Mouse (Mus musculus) stomach, embryonic 14.5 days (tissue): ENCODE data around the gene Zfp385c. TPM values are rescaled to one million over a fixed set of nuclear protein-coding genes. Genes with fewer than 3 reads are reported as not detected.
A peak's percentile ranks its signal among the peaks of the same experiment; 100 is the strongest.

ENCODE experiments used
- ATAC-seq: fragments of 200-750 bp; cut with Nextera tagmentation; 2 replicates; pipeline ENCODE4 v1.8.0; 2017; ENCODE audit warnings: low read depth, moderate TSS enrichment; ENCODE audit not compliant: insufficient number of reproducible peaks, insufficient read depth, low FRiP score
- H3K27ac ChIP-seq: fragments of 300-500 bp; sonication (generic); 2 replicates; pipeline ENCODE4 v1.5.1; 2014; ENCODE audit warnings: mild to moderate bottlenecking, low read length, moderate library complexity, mixed read lengths
- H3K27me3 ChIP-seq: fragments of 300-500 bp; sonication (generic); 2 replicates; pipeline ENCODE4 v1.6.1; 2014; ENCODE audit warnings: low read length, control low read depth, mixed read lengths; ENCODE audit not compliant: control insufficient read depth, insufficient read depth
- H3K36me3 ChIP-seq: fragments of 300-500 bp; sonication (generic); 2 replicates; pipeline ENCODE4 v1.6.1; 2014; ENCODE audit warnings: mild to moderate bottlenecking, control low read depth, low read length, moderate library complexity, mixed read lengths; ENCODE audit not compliant: control insufficient read depth, insufficient read depth
- H3K4me1 ChIP-seq: fragments of 300-500 bp; sonication (generic); 2 replicates; pipeline ENCODE4 v1.6.1; 2014; ENCODE audit warnings: low read length, control low read depth, mixed read lengths; ENCODE audit not compliant: control insufficient read depth, insufficient read depth
- H3K4me2 ChIP-seq: fragments of 300-500 bp; sonication (generic); replicated peaks from 2 replicates; pipeline ENCODE4 v1.6.1; 2014; ENCODE audit warnings: low read depth, low read length, control low read depth
- H3K4me3 ChIP-seq: fragments of 300-500 bp; sonication (generic); 2 replicates; pipeline ENCODE4 v1.5.1; 2014; ENCODE audit warnings: low read depth, low read length, control low read depth
- H3K9ac ChIP-seq: fragments of 300-500 bp; sonication (generic); replicated peaks from 2 replicates; pipeline ENCODE4 v1.6.1; 2014; ENCODE audit warnings: low read depth, mild to moderate bottlenecking, control low read depth, low read length, moderate library complexity, mixed read lengths
- H3K9me3 ChIP-seq: fragments of 300-500 bp; sonication (generic); 2 replicates; pipeline ENCODE4 v1.6.1; 2016; ENCODE audit warnings: low read depth, low read length, control low read depth; ENCODE audit not compliant: control insufficient read depth
- WGBS: fragments of 180-500 bp; shearing (Covaris S2); extraction: QIAGEN DNeasy Blood & Tissue Kit; methylation state at CpG from one replicate; pipeline ENCODE4 v1.1.7; 2014; 5-methylcytosine and 5-hydroxymethylcytosine counted together
- polyA plus RNA-seq: library from polyadenylated mRNA; unstranded; fragments of >200 nt; fragmentation: Nextera tagmentation; extraction: Ambion mirVana; gene quantifications from 2 replicates; pipeline ENCODE4 v1.2.1, GENCODE M21; 2014

The Zfp385c gene
- polyA plus RNA-seq, 1 experiment from 2014 or later: not detected

GRCm38 (mm10) chr11:100721254-100721653, 29.0 kb upstream of the Zfp385c start:
- no peaks in the 10 kb centered on the region for H3K9me3 ChIP-seq
- WGBS: 64% methylated on average over 4 of the region's 4 CpGs
- H3K4me3 ChIP-seq: no peak overlapping the region
- ATAC-seq: no peak
- peaks cover 17% of the 10 kb centered on the region for H3K4me1 ChIP-seq
- no peak overlapping the region for H3K4me2 ChIP-seq
- H3K27ac ChIP-seq: peak overlapping the region; percentile 48; the same call in 1 of the 2 replicates
- H3K36me3 ChIP-seq: peaks cover 18% of the 10 kb centered on the region
- H3K9ac ChIP-seq: no peak overlapping the region
- H3K27me3 ChIP-seq: no peaks in the 10 kb centered on the region

DNA sequence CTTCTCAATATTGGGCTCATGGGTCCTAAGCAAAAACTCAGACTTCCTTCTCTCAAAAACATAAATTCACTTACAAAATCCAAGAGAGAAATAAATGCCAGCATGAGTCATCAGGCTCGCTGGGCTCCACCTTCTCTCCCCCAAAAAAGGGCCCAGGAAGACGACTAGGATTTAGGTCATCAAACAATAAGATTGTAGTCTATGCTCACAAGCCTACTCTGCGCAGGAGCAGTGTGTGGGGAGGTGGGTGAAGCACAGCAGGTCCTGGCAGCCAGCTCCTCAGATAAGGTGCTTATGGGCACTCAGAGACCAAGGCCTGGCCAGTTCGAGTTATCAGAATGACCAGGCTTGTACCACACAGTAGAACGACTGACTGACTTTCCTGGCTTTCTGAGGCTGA, 28.1 kb upstream of the Zfp385c start:
- Histone ChIP-seq H3K27ac (peak overlapping the region; percentile 11; the same call in 1 of the 2 replicates), H3K4me1 (peaks cover 16% of the 10 kb centered on the region), H3K9me3 (no peaks in the 10 kb centered on the region), H3K4me3 (no peak overlapping the region), H3K36me3 (peaks cover 27% of the 10 kb centered on the region), H3K9ac (no peak overlapping the region), H3K27me3 (no peaks in the 10 kb centered on the region), H3K4me2 (no peak overlapping the region)
- 62% methylated on average over 5 of the region's 5 CpGs for WGBS
- no peak for ATAC-seq

DNA sequence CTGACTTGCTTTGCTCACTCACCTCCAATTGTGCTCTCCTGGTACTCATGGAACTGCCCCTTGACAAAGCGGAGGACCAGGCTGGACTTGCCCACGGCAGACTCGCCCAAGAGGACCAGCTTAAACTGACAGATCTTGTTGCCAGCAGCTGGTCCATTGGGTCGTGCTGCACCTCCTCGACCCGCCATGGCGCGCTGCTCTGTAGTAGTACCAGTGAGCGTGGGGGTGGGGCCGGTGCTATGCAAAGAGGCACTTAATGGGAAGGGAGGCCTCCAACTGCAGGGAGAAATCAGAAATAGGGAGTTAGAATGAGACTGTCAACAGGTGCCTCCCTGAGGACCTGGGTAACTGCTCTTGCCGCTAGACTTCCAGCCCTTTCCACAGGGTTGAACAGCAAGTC, 27.6 kb upstream of the Zfp385c start:
- WGBS: 77% methylated on average over 11 of the region's 11 CpGs
- Histone ChIP-seq H3K9ac (no peak overlapping the region), H3K27ac (peak overlapping the region; percentile 11; the same call in 1 of the 2 replicates), H3K27me3 (no peaks in the 10 kb centered on the region), H3K4me3 (no peak overlapping the region), H3K4me1 (peaks cover 12% of the 10 kb centered on the region), H3K9me3 (no peaks in the 10 kb centered on the region), H3K4me2 (no peak overlapping the region), H3K36me3 (peaks cover 27% of the 10 kb centered on the region)
- no peak for ATAC-seq

GRCm38 (mm10) chr11:100719312-100719711, 27.1 kb upstream of the Zfp385c start:
- H3K4me3 ChIP-seq: no peak overlapping the region
- H3K27ac ChIP-seq: no peak overlapping the region
- 85% methylated on average over 3 of the region's 3 CpGs for WGBS

GRCm38 (mm10) chr11:100718866-100719265, 26.6 kb upstream of the Zfp385c start:
- ATAC-seq: no peak
- Histone ChIP-seq H3K4me1 (peaks cover 11% of the 10 kb centered on the region; the same call in 1 of the 2 replicates), H3K27me3 (no peaks in the 10 kb centered on the region), H3K27ac (no peak overlapping the region), H3K4me3 (no peak overlapping the region), H3K4me2 (no peak overlapping the region), H3K9me3 (no peaks in the 10 kb centered on the region), H3K36me3 (peaks cover 27% of the 10 kb centered on the region), H3K9ac (no peak overlapping the region)
- 81% methylated on average over 4 of the region's 4 CpGs for WGBS

More at GRCm38 (mm10) chr11:100719312-100719711, 27.1 kb upstream of the Zfp385c start:
- Histone ChIP-seq H3K9me3 (no peaks in the 10 kb centered on the region), H3K27me3 (no peaks in the 10 kb centered on the region), H3K4me2 (no peak overlapping the region), H3K4me1 (peaks cover 7% of the 10 kb centered on the region; the same call in 1 of the 2 replicates), H3K36me3 (peaks cover 27% of the 10 kb centered on the region), H3K9ac (no peak overlapping the region)
- no peak for ATAC-seq

- Histone ChIP-seq H3K4me2 (no peak overlapping the region), H3K9ac (no peak overlapping the region), H3K4me1 (peaks cover 15% of the 10 kb centered on the region), H3K36me3 (peaks cover 27% of the 10 kb centered on the region), H3K4me3 (no peak overlapping the region), H3K27ac (no peak overlapping the region), H3K27me3 (no peaks in the 10 kb centered on the region), H3K9me3 (no peaks in the 10 kb centered on the region)
- WGBS: 85% methylated on average over 7 of the region's 7 CpGs
- ATAC-seq: no peak
These were observed 26.2 kb upstream of the Zfp385c start for GRCm38 (mm10) chr11:100718462-100718861.

- peaks cover 27% of the 10 kb centered on the region for H3K36me3 ChIP-seq
- WGBS: 87% methylated on average over 3 of the region's 3 CpGs
- no peak for ATAC-seq
These were observed 24.4 kb upstream of the Zfp385c start for GRCm38 (mm10) chr11:100716649-100717048.

DNA sequence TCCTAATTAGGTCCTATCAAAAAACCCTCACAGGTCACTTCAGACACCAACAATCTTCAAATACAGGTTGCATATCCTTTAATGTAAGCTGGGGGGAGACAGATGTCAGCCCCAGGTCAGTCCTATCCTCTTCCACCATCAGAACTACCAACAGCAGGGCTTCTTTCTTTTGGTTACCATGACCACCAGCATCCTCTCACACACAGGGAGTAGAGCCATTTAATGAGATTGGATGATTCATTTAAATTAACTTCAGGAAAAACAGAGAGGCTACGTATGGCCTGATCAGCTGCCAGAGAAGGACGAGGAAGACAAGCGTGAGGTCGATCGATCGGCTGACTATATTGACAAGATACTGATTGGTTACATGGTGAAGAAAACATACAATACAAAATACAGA, 22.7 kb upstream of the Zfp385c start:
- H3K9ac ChIP-seq: no peak overlapping the region
- no peak for ATAC-seq
- WGBS: 92% methylated on average over 6 of the region's 6 CpGs
- H3K27ac ChIP-seq: no peak overlapping the region
- peaks cover 30% of the 10 kb centered on the region for H3K36me3 ChIP-seq
- no peaks in the 10 kb centered on the region for H3K27me3 ChIP-seq
- H3K4me3 ChIP-seq: no peak overlapping the region
- no peak overlapping the region for H3K4me2 ChIP-seq
- peaks cover 14% of the 10 kb centered on the region for H3K4me1 ChIP-seq
- H3K9me3 ChIP-seq: no peaks in the 10 kb centered on the region

More at GRCm38 (mm10) chr11:100716649-100717048, 24.4 kb upstream of the Zfp385c start:
- no peak overlapping the region for H3K27ac ChIP-seq
- no peak overlapping the region for H3K4me2 ChIP-seq
- peaks cover 15% of the 10 kb centered on the region for H3K4me1 ChIP-seq
- H3K4me3 ChIP-seq: no peak overlapping the region
- no peaks in the 10 kb centered on the region for H3K27me3 ChIP-seq
- no peak overlapping the region for H3K9ac ChIP-seq
- no peaks in the 10 kb centered on the region for H3K9me3 ChIP-seq

- Histone ChIP-seq H3K9me3 (no peaks in the 10 kb centered on the region), H3K27ac (0 out of 2 replicates have a peak overlapping the region, but pooled peaks have one; percentile 12), H3K4me1 (peaks cover 14% of the 10 kb centered on the region), H3K4me2 (peak overlapping the region; percentile 53), H3K4me3 (peak overlapping the region; percentile 18; the same call in 1 of the 2 replicates), H3K27me3 (no peaks in the 10 kb centered on the region), H3K9ac (no peak overlapping the region), H3K36me3 (peaks cover 28% of the 10 kb centered on the region)
- 44% methylated on average over 6 of the region's 6 CpGs for WGBS
- ATAC-seq: no peak; the same call in 1 of the 2 replicates
These were observed 22.3 kb upstream of the Zfp385c start for GRCm38 (mm10) chr11:100714534-100714915.
